Mouse (Mus musculus) heart, postnatal 25 days (tissue): ENCODE measurements around the gene Khdc4. TPM values are rescaled to one million over a fixed set of nuclear protein-coding genes. Genes with fewer than 3 reads are reported as not detected.

ENCODE experiments used
- DNase-seq: peaks from one replicate; pipeline ENCODE4 v3.0.0; 2022; ENCODE audit warnings: low spot score
- intact Hi-C: fragments of 180-260 bp; cut with DNase I; formaldehyde crosslinking; loops from one replicate; pipeline ENCODE4 v1.15.1; 2025
- total RNA-seq, 2 experiments: library from RNA; stranded (reverse); gene quantifications; 2 replicates each; pipeline ENCODE4 v1.2.3; 2021

The Khdc4 gene
- total RNA-seq, 2 experiments from 2014 or later, result 27.1 to 28.8 TPM

- DNase-seq, result peak; percentile 72
- intact Hi-C loops, result no loop called here
These were observed 31.0 kb downstream of the Khdc4 start, which contains the start of gene Rit1 for GRCm38 (mm10) chr3:88716399-88717197. Gene Rit1, plus strand, starts transcription at chr3:88716838.

GRCm38 (mm10) chr3:88717198-88717798 lies 31.7 kb downstream of the Khdc4 start:
- peak; percentile 20 for DNase-seq
- intact Hi-C loops, result no loop called here

GRCm38 (mm10) chr3:88717831-88718230 lies 32.2 kb downstream of the Khdc4 start:
- intact Hi-C loops, result loop anchor here (2.0 kb wide), 1 partner anchor 31 kb away; no protein-coding TSS in a partner anchor
- DNase-seq, result no peak

GRCm38 (mm10) chr3:88719098-88719497 lies 33.5 kb downstream of the Khdc4 start:
- intact Hi-C loops, result loop anchor here (2.0 kb wide), 1 partner anchor 32 kb away; no protein-coding TSS in a partner anchor
- DNase-seq, result peak; percentile 55

GRCm38 (mm10) chr3:88736556-88736955 lies 51.0 kb downstream of the Khdc4 start:
- intact Hi-C loops, result loop anchor here (5.0 kb wide), 1 partner anchor 129 kb away; the partner anchor contains the start of gene Arhgef2
- no peak for DNase-seq

- DNase-seq, result peak; percentile 13
- intact Hi-C loops, result loop anchor here (1.0 to 5.0 kb wide), 3 partner anchors 60 to 146 kb away; partner anchors contain the start of gene Arhgef2
These were observed 53.0 kb downstream of the Khdc4 start for GRCm38 (mm10) chr3:88738641-88739040.

- no peak for DNase-seq
- intact Hi-C loops, result no loop called here
These were observed 54.5 kb downstream of the Khdc4 start for GRCm38 (mm10) chr3:88740147-88740546.

GRCm38 (mm10) chr3:88745534-88745933 lies 59.9 kb downstream of the Khdc4 start:
- DNase-seq, result no peak

GRCm38 (mm10) chr3:88746139-88746870 lies 60.7 kb downstream of the Khdc4 start:
- DNase-seq, result no peak

More at GRCm38 (mm10) chr3:88745534-88745933, 59.9 kb downstream of the Khdc4 start:
- intact Hi-C loops, result no loop called here

GRCm38 (mm10) chr3:88746871-88747231 lies 61.2 kb downstream of the Khdc4 start:
- intact Hi-C loops, result no loop called here
- DNase-seq, result no peak

More at GRCm38 (mm10) chr3:88746139-88746870, 60.7 kb downstream of the Khdc4 start:
- intact Hi-C loops, result no loop called here

- no peak for DNase-seq
- intact Hi-C loops, result no loop called here
These were observed 68.7 kb downstream of the Khdc4 start for GRCm38 (mm10) chr3:88754283-88754682.

- DNase-seq, result no peak
- intact Hi-C loops, result no loop called here
These were observed 69.9 kb downstream of the Khdc4 start for GRCm38 (mm10) chr3:88755541-88755940.

GRCm38 (mm10) chr3:88756276-88756675 lies 70.7 kb downstream of the Khdc4 start:
- intact Hi-C loops, result no loop called here
- DNase-seq, result no peak

- intact Hi-C loops, result no loop called here
These were observed 72.5 kb downstream of the Khdc4 start for GRCm38 (mm10) chr3:88758045-88758500.

GRCm38 (mm10) chr3:88761619-88762018 lies 76.0 kb downstream of the Khdc4 start:
- intact Hi-C loops, result no loop called here

More at GRCm38 (mm10) chr3:88758045-88758500, 72.5 kb downstream of the Khdc4 start:
- DNase-seq, result peak; percentile 61

GRCm38 (mm10) chr3:88762401-88762831 lies 76.8 kb downstream of the Khdc4 start:
- DNase-seq, result no peak
- intact Hi-C loops, result no loop called here

More at GRCm38 (mm10) chr3:88761619-88762018, 76.0 kb downstream of the Khdc4 start:
- DNase-seq, result no peak
